Mouse (Mus musculus): ENCODE measurements at regions not wholly inside any gene's neighbourhood (a gene's known extent, or its start where the extent isn't known, plus 50 kb on each side); places are given as distances from the start of the nearest gene placed in this dataset.

DNA sequence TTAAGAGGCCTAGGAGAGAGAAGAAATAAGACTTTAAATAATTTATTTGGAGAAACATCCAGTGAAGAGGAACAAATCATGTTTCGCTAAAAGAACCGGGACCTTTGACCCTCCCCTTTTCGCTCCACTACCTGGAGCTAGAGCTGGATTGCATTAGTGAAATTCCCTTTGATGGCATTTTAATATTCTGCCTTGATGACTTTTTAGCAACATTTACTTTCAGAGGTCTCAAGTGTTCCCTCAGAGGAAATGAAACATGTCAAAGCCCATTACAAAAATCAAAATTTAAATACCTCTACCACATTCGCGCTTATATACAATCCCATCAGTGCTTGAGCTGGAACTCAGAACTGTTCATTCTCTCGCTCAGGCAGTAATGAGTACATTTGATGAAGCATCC lies 297.0 kb upstream of the Gm10295 start:
- DNase-seq: no peak
- intact Hi-C loops (cut with DNase I): no loop called here

DNA sequence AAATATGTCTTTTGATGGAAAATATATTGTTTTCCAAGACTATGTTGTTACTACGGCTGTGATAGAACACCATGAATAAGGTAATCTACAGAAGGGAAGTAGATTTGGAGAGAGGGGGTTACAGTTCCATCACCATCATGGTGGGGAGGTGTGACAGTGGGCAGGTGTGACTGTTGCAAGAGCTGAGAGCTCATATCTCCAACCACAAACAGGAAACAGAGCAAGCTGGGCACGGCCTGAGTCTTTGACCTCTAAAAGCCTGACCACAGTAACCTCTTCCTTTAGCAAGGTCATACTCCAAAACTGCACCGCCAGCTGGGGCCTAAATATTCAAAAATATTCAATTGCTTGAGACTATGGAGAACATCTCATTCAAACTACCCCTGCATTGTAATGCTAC lies 295.7 kb upstream of the Gm10295 start:
- intact Hi-C loops (cut with DNase I): no loop called here
- no peak for DNase-seq

DNA sequence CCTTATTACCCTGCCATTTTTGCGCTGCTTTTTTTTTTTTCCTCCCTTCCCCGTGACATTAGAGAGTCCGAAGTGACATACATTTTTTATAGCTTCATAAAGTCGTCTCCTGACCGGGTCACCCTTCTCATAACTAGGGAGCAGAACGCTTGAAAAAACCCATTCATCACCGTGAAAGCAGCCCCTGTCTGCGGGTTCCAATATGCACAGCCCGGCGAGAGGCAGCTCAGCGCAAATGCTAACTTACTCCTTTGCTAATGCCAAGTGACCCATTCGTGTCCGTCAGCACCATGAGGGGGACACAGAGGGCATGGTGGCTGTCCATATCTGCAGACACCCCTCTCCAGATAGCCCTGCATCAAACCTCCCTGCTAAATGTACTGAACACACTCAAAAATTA lies 271.8 kb upstream of the Gm10295 start:
- no peak for DNase-seq

DNA sequence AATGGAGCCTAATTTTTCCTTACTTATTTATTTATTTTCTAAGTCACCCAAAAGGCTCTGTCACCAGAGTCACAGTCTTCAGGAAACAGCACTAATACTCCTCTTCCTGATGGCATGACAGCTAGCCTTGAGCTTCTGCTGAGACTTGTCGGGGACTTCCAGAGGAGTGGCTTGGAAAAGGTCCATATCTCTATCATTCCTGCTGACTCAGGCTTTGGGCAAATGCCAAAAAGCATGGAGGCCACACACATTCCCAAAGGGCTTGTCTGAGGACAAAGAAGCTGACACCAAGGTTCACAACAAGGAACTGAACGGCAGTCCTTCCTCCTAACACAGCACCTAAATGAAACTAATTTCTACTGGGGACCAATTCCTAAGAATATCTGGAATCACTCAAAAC lies 251.9 kb upstream of the Gm10295 start:
- intact Hi-C loops (cut with DNase I): no loop called here
- DNase-seq: peak; percentile 4 to 13

More for the DNA sequence above, 271.8 kb upstream of the Gm10295 start:
- intact Hi-C loops (cut with DNase I): no loop called here

DNA sequence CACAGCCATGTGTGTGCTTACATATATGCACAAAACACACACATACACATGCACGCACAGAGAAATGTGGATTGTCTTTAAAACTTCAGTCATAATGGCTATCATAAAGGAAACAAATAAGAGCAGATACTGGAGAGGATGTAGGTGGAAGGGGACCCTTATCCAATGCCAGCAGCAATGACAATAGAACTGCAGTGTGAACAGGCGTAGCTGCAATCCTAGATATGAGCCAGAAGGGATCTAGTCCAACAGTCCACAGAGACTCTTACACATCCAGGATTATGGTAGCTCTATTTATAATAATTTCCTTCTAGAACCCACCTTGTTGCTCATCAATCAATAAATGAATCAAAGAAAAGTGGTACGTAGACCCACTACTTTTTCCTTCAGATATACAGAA lies 245.5 kb upstream of the Gm10295 start:
- DNase-seq: no peak
- intact Hi-C loops (cut with DNase I): no loop called here

DNA sequence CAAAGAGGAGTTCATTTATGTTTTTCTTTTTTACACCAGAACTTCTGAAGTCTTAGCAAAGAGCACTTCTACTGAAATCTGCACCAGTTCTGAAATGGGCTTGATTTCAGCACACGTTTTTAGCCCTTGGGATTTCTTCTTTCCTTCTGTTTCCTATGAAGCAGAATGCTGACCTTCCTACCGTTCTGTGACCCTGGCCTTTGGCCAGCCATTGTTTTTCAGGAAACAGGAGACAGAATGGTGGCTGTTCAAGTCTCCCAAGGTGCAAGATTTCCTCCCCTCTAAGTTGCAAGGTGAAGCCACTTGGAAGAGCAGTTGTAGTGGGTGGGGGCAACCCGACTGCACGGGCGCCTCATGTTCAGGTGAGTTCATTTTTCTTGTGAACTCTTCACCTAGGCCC lies 236.3 kb upstream of the Gm10295 start:
- DNase-seq: no peak
- intact Hi-C loops (cut with DNase I): no loop called here

DNA sequence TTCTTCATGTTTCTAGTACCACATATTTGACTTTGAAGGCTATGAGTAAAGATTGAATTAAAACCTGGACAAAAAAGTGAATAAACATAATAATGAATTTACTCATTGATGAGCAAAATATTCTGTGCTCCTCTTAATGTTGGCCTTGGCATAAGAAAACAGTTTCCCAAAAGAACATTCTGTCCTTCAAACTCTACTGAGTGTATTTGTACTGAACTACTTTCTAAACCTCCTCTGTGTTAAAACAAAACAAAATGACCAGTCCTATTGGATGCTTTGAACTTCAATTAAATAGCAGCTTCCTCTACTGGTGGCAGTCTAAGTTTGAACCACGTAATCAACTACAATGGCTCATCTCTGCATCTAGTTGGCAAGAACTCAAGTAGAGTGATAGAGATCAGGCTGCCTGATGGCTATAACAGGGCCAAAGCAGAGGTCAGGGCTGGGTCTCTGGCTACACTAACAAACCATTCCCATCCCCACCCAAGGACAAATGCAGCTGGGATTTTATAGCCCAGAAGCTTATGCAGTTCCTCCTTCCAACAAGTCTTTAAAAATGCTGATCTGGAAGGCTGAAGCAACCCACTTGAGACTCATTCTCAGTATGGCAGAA lies 232.3 kb upstream of the Gm10295 start:
- intact Hi-C loops (cut with DNase I): loop anchor here (5.0 kb wide), 1 partner anchor 211 kb away; no protein-coding TSS in a partner anchor
- DNase-seq: peak; percentile 20 to 25

DNA sequence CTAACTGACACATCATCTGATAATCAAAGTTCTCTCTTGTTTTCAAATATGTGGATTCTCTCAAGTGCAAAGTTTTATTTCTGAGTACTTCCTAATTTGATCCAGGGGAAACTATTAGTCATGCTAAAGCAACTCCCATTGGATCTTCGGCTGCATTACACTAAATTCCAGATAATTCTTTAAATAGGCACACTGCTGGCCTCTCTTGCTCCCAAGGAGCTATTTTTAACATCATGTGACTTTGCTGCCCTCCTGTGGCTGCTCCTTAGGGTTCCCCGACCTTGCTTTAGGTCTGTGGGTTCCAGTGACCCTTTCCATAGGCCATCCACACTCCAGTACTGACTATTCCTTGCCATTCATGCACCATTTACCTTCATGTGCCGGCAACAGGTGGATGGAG lies 230.5 kb upstream of the Gm10295 start:
- intact Hi-C loops (cut with DNase I): loop anchor here (5.0 kb wide), 1 partner anchor 209 kb away; no protein-coding TSS in a partner anchor
- peak in 1 of 2 experiments; percentile 19 for DNase-seq

DNA sequence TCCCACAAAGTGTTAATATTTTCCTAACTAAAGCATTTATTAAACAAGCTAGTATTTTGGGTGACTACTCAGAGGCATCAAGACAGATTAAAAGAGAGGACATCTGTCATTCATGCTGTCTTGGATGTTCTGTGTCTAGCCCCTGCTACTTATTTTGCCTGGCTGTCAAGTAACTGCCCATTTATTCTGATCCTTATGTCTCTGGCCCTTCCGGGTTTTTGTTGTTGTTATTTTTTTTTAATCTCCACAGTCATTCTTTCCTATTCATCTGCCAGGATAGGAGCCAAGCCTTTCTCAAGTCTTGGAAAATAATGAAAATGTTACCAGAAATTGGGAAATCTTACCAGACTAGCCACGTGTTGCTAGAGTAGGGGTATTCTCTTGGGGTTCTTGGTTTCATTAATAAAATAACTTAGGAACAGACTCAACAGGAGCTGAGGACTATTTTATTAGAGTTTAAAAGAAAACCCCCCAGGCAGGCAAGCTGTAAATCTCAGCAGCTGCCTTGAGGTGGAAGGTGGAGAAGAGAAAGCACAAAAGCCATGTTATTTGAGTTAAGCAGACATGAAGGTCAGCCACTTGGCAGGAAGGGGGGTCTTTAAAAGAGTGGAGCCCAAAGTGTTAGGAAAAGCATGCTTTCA lies 209.1 kb upstream of the Gm10295 start:
- intact Hi-C loops (cut with DNase I): no loop called here
- no peak for DNase-seq

DNA sequence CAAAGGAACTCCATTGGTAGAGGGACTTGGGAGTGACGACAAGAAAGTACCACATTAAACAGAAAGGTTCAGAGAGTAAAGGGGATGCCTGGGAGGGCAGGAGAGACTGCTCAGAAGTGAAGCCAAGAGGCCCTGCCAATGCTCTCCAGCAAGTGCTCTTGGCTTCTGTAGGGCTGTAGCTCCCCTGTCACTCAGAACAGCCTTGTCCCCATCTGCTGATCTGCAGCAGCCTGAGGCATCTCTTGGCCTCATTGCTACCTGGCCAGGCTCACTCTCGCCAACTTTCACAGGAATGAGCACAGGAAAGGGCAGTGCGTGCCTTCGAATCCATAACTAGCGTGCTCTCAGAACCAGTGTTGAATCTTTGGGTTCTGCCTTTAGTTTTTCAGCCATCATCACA lies 205.2 kb upstream of the Gm10295 start:
- intact Hi-C loops (cut with DNase I): no loop called here
- no peak for DNase-seq

DNA sequence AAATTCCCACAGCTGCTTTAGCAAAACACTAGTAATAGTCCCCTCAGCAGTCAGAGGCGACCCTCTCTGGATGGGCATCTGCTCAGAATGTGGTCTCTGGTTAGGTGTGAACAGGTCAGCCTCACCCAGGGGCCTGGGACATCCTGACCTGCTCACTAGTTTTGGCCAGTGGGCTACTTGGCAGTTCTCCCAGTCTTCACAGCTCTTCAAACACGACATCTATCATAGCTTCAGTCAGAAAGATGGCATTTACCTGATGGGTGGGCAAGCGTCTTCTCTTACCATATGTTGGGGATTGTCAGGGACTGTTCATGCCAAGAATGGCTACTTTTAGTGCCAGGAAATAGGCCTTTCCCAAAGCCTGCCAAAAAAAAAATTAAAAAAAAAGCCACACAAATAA lies 204.2 kb upstream of the Gm10295 start:
- intact Hi-C loops (cut with DNase I): no loop called here
- no peak for DNase-seq

DNA sequence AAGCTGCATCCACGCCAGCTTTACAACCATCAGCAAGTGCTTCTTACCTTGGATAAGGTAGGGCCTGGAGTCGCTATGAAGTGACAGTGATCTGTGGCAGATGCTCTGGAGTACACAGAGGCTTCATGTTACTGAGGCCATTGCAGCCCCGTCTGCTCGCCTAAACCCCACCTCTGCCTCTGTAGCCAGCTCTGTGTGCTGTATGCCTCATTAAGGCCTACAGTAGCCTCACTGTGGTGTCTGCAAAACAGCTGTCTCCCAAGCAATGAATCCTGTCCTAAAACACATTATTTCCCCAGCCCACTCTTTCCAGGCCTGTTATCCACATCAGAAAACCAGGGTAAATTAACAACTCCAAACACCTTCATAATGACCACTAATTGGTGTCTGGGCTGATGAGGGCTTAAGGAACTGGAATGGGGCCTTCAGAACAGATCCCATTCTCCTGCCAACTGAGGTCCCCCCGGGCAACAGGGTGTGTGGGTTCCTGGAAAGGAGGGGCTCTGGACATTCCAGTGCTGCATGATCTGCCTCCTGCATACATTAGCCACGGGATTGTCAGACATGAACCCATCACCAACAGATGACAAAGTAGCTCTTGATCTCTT lies 195.4 kb upstream of the Gm10295 start:
- intact Hi-C loops (cut with DNase I): no loop called here
- DNase-seq: no peak

DNA sequence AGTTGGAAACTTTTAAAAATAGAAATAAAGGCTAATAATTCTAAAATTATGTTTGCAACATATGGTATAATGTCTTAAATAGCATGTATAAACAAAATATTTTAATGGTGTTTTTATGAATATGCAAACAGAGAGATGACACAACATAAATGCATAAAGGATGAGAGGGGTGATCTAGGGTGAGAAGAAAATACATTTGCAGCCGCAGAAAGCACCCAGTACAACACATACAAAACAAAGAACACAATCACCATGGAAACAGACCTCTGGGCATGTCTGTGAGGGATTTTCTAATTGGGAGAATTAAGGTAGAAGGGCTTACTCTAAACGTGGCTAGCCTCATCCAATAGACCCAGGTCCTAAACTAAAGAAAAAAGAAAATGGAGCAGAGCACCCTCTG lies 190.2 kb upstream of the Gm10295 start:
- intact Hi-C loops (cut with DNase I): no loop called here
- no peak for DNase-seq

DNA sequence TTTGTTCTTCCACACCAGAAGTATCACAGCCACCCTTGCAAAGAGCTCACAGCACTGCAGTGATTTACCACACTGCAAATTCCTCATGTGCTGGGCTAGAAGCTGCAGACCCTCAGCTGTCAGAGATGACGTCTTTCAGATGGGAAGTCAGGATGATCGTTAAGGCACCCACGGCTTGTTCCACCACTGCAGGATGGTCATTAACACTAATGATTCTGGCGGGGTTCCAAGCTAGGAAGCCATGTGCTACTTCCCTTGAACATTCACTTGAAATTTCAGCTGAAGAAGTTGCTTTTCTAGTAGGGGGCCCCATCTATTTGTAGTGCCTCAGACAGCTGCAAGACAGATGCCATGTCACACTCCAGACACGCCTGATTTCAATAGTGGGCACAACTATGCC lies 181.8 kb upstream of the Gm10295 start:
- no peak for DNase-seq
- intact Hi-C loops (cut with DNase I): no loop called here

DNA sequence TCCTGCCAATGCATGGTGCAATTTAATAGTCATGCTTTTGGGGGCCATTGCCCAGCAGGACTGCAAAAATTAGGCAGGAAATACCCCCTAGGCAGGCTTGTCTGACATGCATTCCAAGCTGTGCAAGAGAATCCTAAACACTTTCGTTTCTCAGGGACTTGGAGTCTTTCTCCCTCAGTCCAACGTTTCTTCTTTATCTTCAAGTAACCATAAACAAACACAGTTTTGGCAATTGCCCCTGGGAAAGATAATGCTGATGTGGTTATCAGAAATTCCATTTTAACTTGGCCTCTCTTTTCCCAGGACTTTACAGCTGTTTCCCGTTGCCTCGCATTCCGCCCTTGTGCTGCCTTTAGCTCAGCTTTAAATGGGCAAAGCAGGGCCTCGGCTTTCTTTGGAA lies 180.2 kb upstream of the Gm10295 start:
- intact Hi-C loops (cut with DNase I): no loop called here
- no peak for DNase-seq

DNA sequence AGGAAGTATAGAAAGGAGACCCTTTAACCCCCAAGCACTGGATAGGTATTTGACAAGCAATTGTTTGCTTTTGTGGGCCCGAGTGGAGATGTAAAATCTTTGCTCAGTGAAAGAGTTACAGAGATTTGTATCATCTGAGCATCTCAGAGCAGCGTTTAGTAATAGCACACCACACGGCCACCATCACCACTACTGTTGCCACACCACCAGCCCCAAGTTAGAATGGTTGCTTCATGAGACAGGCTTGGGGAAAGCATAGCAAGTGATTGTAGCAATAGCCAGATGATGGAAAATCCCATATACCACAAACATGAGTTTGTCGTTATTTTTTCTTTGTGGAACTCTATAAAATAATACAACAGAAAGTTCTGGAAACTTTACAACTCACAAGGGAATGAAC lies 179.6 kb upstream of the Gm10295 start:
- no peak for DNase-seq
- intact Hi-C loops (cut with DNase I): no loop called here

DNA sequence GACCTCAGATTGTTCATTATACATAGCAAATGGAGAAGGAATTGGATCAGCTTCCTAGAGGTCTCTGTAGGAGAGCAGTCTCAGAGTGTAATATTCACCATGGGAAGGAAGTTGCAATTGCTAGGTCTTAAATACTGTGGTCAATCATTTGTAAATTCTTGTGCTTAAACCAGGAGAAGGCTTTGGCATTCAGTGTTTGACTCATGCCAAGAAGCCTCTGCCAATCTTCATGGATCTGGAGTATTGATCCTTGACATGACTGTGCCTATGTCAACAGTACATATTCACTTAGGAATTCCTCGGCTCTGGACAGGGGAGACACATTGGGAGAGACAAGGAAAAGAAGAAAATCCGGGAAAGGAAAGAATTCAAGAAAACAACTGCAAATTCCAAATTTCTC lies 174.9 kb upstream of the Gm10295 start:
- DNase-seq: no peak
- intact Hi-C loops (cut with DNase I): no loop called here

DNA sequence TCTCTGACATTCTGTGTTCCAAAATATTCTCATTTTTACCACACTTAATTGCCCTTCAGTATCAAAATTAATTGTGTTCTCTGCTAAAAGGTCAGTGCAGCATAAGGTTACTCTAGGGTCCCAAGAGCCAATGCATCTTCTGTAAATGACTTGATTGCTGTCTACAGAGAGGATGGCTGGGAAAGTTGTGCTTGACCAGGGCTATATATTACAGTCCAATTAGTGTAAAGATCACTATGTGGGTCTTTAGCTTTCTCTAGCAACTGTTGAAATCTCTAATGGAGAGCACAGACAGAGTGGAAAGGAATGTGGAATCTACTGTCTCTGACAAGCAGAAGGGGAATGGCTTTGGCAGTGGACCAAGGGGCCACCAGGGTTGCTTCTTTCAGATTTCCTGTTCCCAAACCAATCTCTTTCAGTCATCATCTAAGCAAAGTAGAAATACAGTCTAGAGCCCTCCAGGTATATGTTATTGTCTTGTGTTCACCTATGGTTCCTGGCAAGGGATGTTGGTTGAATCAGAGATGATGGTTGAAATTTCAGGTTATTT lies 173.4 kb upstream of the Gm10295 start:
- no peak for DNase-seq
- intact Hi-C loops (cut with DNase I): no loop called here

DNA sequence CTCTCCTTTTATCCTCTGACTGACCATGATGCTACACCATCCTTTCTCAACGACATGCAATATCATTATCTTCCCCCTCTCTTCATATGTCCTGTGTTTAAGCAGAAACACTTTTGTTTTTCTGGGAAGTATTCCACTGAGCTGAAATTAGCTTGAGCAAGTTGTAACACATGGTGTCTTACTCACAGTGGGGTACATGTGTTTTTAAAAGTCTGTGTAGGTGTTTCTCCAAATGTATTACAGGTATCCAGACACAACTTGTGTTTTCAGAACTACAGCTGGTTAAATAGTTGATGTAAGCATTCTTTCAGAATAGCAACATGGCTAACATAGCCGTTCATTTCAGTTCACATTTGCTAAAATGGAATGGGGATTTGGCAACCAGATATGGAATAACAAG lies 172.8 kb upstream of the Gm10295 start:
- DNase-seq: no peak
- intact Hi-C loops (cut with DNase I): no loop called here

DNA sequence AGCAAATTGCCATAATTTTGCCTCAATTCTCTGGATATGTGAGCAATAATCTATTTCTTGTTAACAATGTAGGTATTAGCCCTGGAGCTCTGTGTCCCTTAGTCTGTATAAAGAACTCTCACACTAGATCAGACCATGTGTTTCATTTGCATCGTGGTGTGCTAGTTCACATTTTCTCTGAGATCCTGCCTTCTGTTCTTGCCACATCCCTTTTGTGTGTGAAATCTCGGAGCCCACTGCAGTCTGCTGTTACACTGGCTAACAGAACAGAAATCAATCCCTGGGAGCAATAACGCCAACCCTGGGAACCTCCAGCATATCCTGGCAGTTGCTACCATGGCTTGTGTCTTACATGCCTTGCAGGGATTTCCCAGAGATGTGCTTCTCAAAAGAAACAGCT lies 156.1 kb upstream of the Gm10295 start:
- no peak for DNase-seq
- intact Hi-C loops (cut with DNase I): no loop called here

DNA sequence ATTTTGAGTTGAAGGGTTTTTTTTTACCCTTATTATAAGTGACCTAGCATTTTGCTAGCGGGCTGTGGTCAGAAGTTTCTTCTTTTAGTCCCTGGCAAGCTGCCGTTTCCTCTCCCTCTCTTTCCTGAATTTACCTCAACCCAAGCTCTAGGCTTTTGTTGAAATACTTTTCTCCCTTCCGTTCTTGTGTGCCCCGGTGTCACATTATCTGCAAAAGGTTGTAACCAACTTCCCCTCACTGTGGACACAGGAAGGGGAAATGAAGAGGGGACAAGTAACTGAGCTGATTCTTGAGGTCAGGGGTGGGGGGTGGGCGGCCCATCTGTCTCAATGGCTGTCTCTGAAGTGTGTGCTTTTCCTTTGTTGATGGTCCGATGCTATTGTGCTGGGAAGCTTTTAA lies 149.4 kb upstream of the Gm10295 start:
- intact Hi-C loops (cut with DNase I): no loop called here
- DNase-seq: no peak

DNA sequence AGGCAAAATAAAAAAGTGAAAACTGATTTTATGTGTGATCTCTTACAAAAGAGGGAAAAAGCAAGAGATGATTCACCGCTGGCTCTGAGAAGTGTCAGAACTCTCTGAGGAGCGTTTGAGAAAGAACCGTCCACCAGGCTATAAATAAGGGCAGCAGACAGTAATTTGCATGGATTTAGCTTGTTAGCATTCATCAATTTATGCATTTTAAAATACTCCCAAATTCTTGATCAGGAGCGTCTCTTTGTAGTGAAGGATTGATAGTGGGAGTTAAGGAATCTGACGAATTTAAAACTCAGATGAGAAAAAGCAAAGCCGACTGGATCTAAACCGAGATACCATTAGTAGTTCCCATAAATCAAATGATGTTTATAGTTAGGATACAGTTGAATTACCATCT lies 146.8 kb upstream of the Gm10295 start:
- intact Hi-C loops (cut with DNase I): no loop called here
- no peak for DNase-seq

Measured in gastrocnemius, postnatal 36 days (tissue).